Mouse (Mus musculus) brown adipose tissue, adult 24 weeks (tissue): ENCODE results near the gene Zfp867. TPM values are rescaled to one million over a fixed set of nuclear protein-coding genes. Genes with fewer than 3 reads are reported as not detected.

Experiments used
- H3K27ac ChIP-seq: fragments of 200-500 bp; replicated peaks from 2 replicates; pipeline ENCODE4 v1.5.1; 2012; ENCODE audit warnings: low read depth, mild to moderate bottlenecking, low read length
- H3K4me1 ChIP-seq: fragments of 200-500 bp; 2 replicates; pipeline ENCODE4 v1.6.1; 2012; ENCODE audit warnings: low read length, mixed read lengths; ENCODE audit not compliant: control insufficient read depth, insufficient read depth, insufficient read length
- H3K4me3 ChIP-seq: fragments of 200-500 bp; 2 replicates; pipeline ENCODE4 v1.5.1; 2012; ENCODE audit warnings: low read depth, mild to moderate bottlenecking, low read length, moderate library complexity; ENCODE audit not compliant: insufficient read depth
- polyA plus RNA-seq: library from polyadenylated mRNA; stranded (reverse); fragments of >200 nt; gene quantifications from 2 replicates; pipeline ENCODE4 v1.2.4, GENCODE M21; 2012; ENCODE audit not compliant: missing spikeins, insufficient read depth, insufficient read length

Gene Zfp867
- polyA plus RNA-seq: 2.5 and 3.3 TPM in 2 replicates

- H3K27ac ChIP-seq: no peak within 1 kb of the TSS
- peak within 1 kb of the TSS; percentile 74 for H3K4me3 ChIP-seq
- H3K4me1 ChIP-seq: no peaks in the 10 kb centered on the region
These were observed at the start of gene Zfp867 for GRCm38 (mm10) chr11:59472326-59472677. Gene Zfp867, minus strand, starts transcription at chr11:59472474.

GRCm38 (mm10) chr11:59519741-59520495 is 47.6 kb upstream of the Zfp867 start:
- Histone ChIP-seq H3K4me3 (no peak overlapping the region), H3K27ac (no peak overlapping the region), H3K4me1 (peaks cover 3% of the 10 kb centered on the region; the same call in 1 of the 2 replicates)

GRCm38 (mm10) chr11:59518226-59518625 is 46.0 kb upstream of the Zfp867 start:
- H3K27ac ChIP-seq: no peak overlapping the region
- H3K4me1 ChIP-seq: peaks cover 3% of the 10 kb centered on the region; the same call in 1 of the 2 replicates
- no peak overlapping the region for H3K4me3 ChIP-seq

- H3K4me3 ChIP-seq: no peak overlapping the region
- H3K27ac ChIP-seq: no peak overlapping the region
- peaks cover 3% of the 10 kb centered on the region; the same call in 1 of the 2 replicates for H3K4me1 ChIP-seq
These were observed 45.2 kb upstream of the Zfp867 start for GRCm38 (mm10) chr11:59517441-59517840.

- Histone ChIP-seq H3K27ac (no peak overlapping the region), H3K4me1 (peaks cover 3% of the 10 kb centered on the region; the same call in 1 of the 2 replicates), H3K4me3 (no peak overlapping the region)
These were observed 42.5 kb upstream of the Zfp867 start for GRCm38 (mm10) chr11:59514789-59515188.

- H3K27ac ChIP-seq: no peak overlapping the region
- H3K4me3 ChIP-seq: no peak overlapping the region
- peaks cover 3% of the 10 kb centered on the region; the same call in 1 of the 2 replicates for H3K4me1 ChIP-seq
These were observed 42.1 kb upstream of the Zfp867 start for GRCm38 (mm10) chr11:59514381-59514780.

GRCm38 (mm10) chr11:59513556-59513955 is 41.3 kb upstream of the Zfp867 start:
- peaks cover 3% of the 10 kb centered on the region; the same call in 1 of the 2 replicates for H3K4me1 ChIP-seq
- H3K4me3 ChIP-seq: no peak overlapping the region
- H3K27ac ChIP-seq: no peak overlapping the region

GRCm38 (mm10) chr11:59512733-59513132 is 40.5 kb upstream of the Zfp867 start:
- peaks cover under 1% of the 10 kb centered on the region; the same call in 1 of the 2 replicates for H3K4me1 ChIP-seq
- H3K27ac ChIP-seq: no peak overlapping the region
- H3K4me3 ChIP-seq: no peak overlapping the region

GRCm38 (mm10) chr11:59511558-59511957 is 39.3 kb upstream of the Zfp867 start:
- Histone ChIP-seq H3K4me1 (no peaks in the 10 kb centered on the region), H3K4me3 (no peak overlapping the region), H3K27ac (no peak overlapping the region)

- Histone ChIP-seq H3K4me1 (no peaks in the 10 kb centered on the region), H3K4me3 (peak overlapping the region; percentile 99), H3K27ac (peak overlapping the region; percentile 55)
These were observed 34.4 kb upstream of the Zfp867 start for GRCm38 (mm10) chr11:59506713-59507074.

GRCm38 (mm10) chr11:59505839-59506712 is 33.8 kb upstream of the Zfp867 start:
- Histone ChIP-seq H3K4me1 (no peaks in the 10 kb centered on the region), H3K27ac (peak overlapping the region; percentile 79)

GRCm38 (mm10) chr11:59505351-59505838 is 33.1 kb upstream of the Zfp867 start:
- Histone ChIP-seq H3K4me1 (no peaks in the 10 kb centered on the region), H3K4me3 (peak overlapping the region; percentile 99), H3K27ac (peak overlapping the region; percentile 79)

More at GRCm38 (mm10) chr11:59505839-59506712, 33.8 kb upstream of the Zfp867 start:
- H3K4me3 ChIP-seq: peak overlapping the region; percentile 99

- Histone ChIP-seq H3K27ac (no peak overlapping the region), H3K4me1 (no peaks in the 10 kb centered on the region), H3K4me3 (no peak overlapping the region)
These were observed 29.9 kb upstream of the Zfp867 start for GRCm38 (mm10) chr11:59501978-59502700.

GRCm38 (mm10) chr11:59497747-59498146 is 25.5 kb upstream of the Zfp867 start:
- H3K4me3 ChIP-seq: no peak overlapping the region
- no peaks in the 10 kb centered on the region for H3K4me1 ChIP-seq
- H3K27ac ChIP-seq: no peak overlapping the region
